In the genomic region with DNA sequence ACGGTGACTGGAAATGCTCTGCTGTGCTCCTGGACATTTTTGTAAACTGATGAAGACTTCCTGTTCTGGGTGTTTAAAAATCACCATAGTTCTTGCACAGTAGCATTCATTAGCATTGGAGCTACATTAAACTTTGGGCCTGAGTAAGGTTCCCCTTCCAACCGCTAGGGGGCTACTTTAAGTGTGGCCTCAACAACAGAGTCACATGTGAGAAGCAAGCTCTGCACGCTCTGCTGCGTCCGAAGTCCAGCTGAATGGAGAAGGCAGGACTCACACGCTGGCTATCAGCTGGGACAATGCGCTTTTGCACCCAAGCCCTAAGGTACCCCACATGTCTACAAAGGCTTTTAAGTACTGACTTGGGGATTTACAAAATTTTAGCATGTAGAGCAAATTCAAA, we compare ENCODE assay signal across 9 mouse cellular contexts.
DNase-seq lines count a peak whose midpoint lies in the region; ATAC-seq and TF ChIP-seq lines count a peak whose summit lies in the region.
"Had no signal": no experiment of that assay in that cellular context is flagged by ENCODE, and none has a peak within 500 bp of the region (broad histone marks: within the 10 kb centered on the region; RNA-seq: fewer than 3 reads in every experiment).

No protein-coding gene starts in this region.

- peaks cover 55% of the 10 kb centered on the region for H3K36me3 ChIP-seq in E14TG2a.4 (ENCODE audit: insufficient read depth, low read length)
- H3K36me3 ChIP-seq in embryonic facial prominence, embryonic 14.5 days (ENCODE audit: control insufficient read depth, insufficient read depth, low read length): no peaks in the 10 kb centered on the region
- no peaks in the 10 kb centered on the region for H3K36me3 ChIP-seq in limb, embryonic 11.5 days (ENCODE audit: control insufficient read depth, insufficient read depth, low read length)
- 0 out of 2 replicates have a peak, but pooled peaks cover 3% of the 10 kb centered on the region for H3K36me3 ChIP-seq in small intestine, adult 2 months (ENCODE audit: control insufficient read depth, insufficient read depth, low read length)
- H3K36me3 ChIP-seq: limb, embryonic 12.5 days had no signal

- TF ChIP-seq CTCF in E14TG2a.4 (conservative IDR thresholded peaks at IDR 0.05; ENCODE audit: low read length): peak; percentile 91
- peak; percentile 54; the same call in 1 of the 2 replicates for TF ChIP-seq CTCF in small intestine, adult 2 months (IDR thresholded peaks at IDR 0.05; ENCODE audit: extremely low read depth, insufficient read length, insufficient replicate concordance, low read depth, low read length)

- H3K4me3 ChIP-seq in E14TG2a.4 (replicated peaks; ENCODE audit: low read length): no peak overlapping the region
- H3K4me3 ChIP-seq in embryonic facial prominence, embryonic 14.5 days (ENCODE audit: low read depth, low read length): no peak overlapping the region
- no peak overlapping the region for H3K4me3 ChIP-seq in limb, embryonic 11.5 days (ENCODE audit: low read depth, low read length)
- no peak overlapping the region for H3K4me3 ChIP-seq in small intestine, adult 2 months (ENCODE audit: low read depth, low read length)
- H3K4me3 ChIP-seq: limb, embryonic 12.5 days had no signal

- no peak overlapping the region for H3K27ac ChIP-seq in embryonic facial prominence, embryonic 14.5 days (replicated peaks; ENCODE audit: low read depth, low read length)
- no peak overlapping the region for H3K27ac ChIP-seq in limb, embryonic 11.5 days (replicated peaks; ENCODE audit: low read depth, low read length)
- no peak overlapping the region for H3K27ac ChIP-seq in small intestine, adult 2 months (ENCODE audit: insufficient read depth, low read depth, low read length)
- H3K27ac ChIP-seq: limb, embryonic 12.5 days had no signal

- H3K4me1 ChIP-seq in E14TG2a.4 (replicated peaks; ENCODE audit: low read depth, low read length): peaks cover 42% of the 10 kb centered on the region
- no peaks in the 10 kb centered on the region for H3K4me1 ChIP-seq in embryonic facial prominence, embryonic 14.5 days (ENCODE audit: control insufficient read depth, insufficient read depth, low read length)
- H3K4me1 ChIP-seq in limb, embryonic 11.5 days (ENCODE audit: control insufficient read depth, insufficient read depth, low read length): no peaks in the 10 kb centered on the region
- no peaks in the 10 kb centered on the region for H3K4me1 ChIP-seq in small intestine, adult 2 months (ENCODE audit: control insufficient read depth, insufficient read depth, insufficient read length, low read length)
- H3K4me1 ChIP-seq: limb, embryonic 12.5 days had no signal

- TF ChIP-seq POLR2A in small intestine, adult 2 months (IDR thresholded peaks at IDR 0.05; ENCODE audit: low read depth, low read length): no peak

- no peak overlapping the region for H3K9ac ChIP-seq in embryonic facial prominence, embryonic 14.5 days (ENCODE audit: low read depth, low read length)
- no peak overlapping the region for H3K9ac ChIP-seq in limb, embryonic 11.5 days (ENCODE audit: low read length)
- H3K9ac ChIP-seq: limb, embryonic 12.5 days had no signal

- ATAC-seq in embryonic facial prominence, embryonic 14.5 days (ENCODE audit: low read depth): no peak
- ATAC-seq in limb, embryonic 11.5 days (ENCODE audit: insufficient number of reproducible peaks, low FRiP score, low TSS enrichment, low read depth): no peak

- WGBS in embryonic facial prominence, embryonic 14.5 days: 65% methylated on average over 7 of the region's 7 CpGs
- WGBS in limb, embryonic 11.5 days: 66% methylated on average over 7 of the region's 7 CpGs
- WGBS in small intestine, adult 2 months: 58% methylated on average over 7 of the region's 7 CpGs

- H3K9me3 ChIP-seq in E14TG2a.4 (ENCODE audit: low read length): no peaks in the 10 kb centered on the region
- H3K9me3 ChIP-seq in embryonic facial prominence, embryonic 14.5 days (ENCODE audit: control insufficient read depth, low read length): no peaks in the 10 kb centered on the region
- H3K9me3 ChIP-seq in limb, embryonic 11.5 days (ENCODE audit: control insufficient read depth, low read length): no peaks in the 10 kb centered on the region
- H3K9me3 ChIP-seq: limb, embryonic 12.5 days had no signal

- peak; percentile 15 to 24 for DNase-seq in cerebellum, postnatal 10 days
- no peak for DNase-seq in cerebellum, postnatal 14 days
- DNase-seq in embryonic facial prominence, embryonic 14.5 days (ENCODE audit: low spot score): peak; percentile 40
- DNase-seq in limb, embryonic 11.5 days (ENCODE audit: low spot score): peak; percentile 37
- no peak for DNase-seq in adrenal gland, adult 18-20 months (ENCODE audit: low spot score in 2 of 2)
- no peak for DNase-seq in frontal cortex, postnatal 14 days (ENCODE audit: low spot score in 2 of 2)

- H3K27me3 ChIP-seq in E14TG2a.4 (ENCODE audit: insufficient read depth, low read length): no peaks in the 10 kb centered on the region
- no peaks in the 10 kb centered on the region for H3K27me3 ChIP-seq in embryonic facial prominence, embryonic 14.5 days (replicated peaks; ENCODE audit: control insufficient read depth, insufficient read depth, low read length)
- no peaks in the 10 kb centered on the region for H3K27me3 ChIP-seq in limb, embryonic 11.5 days (ENCODE audit: control insufficient read depth, insufficient read depth, low read length)
- H3K27me3 ChIP-seq in small intestine, adult 2 months (ENCODE audit: control insufficient read depth, insufficient read depth, low read length): no peaks in the 10 kb centered on the region
- H3K27me3 ChIP-seq: limb, embryonic 12.5 days had no signal

- no peak overlapping the region for H3K4me2 ChIP-seq in embryonic facial prominence, embryonic 14.5 days (ENCODE audit: low read depth, low read length)
- no peak overlapping the region for H3K4me2 ChIP-seq in limb, embryonic 11.5 days (ENCODE audit: low read depth, severe bottlenecking)
- H3K4me2 ChIP-seq: limb, embryonic 12.5 days had no signal

Comparison
In these comparisons a context has a peak if more than half of its experiments do, and no peak if none do; other contexts are left out.
1. DNase-seq: peak in cerebellum, postnatal 10 days (2 of 2), embryonic facial prominence, embryonic 14.5 days (single experiment) and limb, embryonic 11.5 days (single experiment); none in cerebellum, postnatal 14 days (0 of 2), adrenal gland, adult 18-20 months (0 of 2) and frontal cortex, postnatal 14 days (0 of 2).